Mouse (Mus musculus) spleen, adult 2 months (tissue): Measurements from ENCODE around the gene Rab6a. TPM values are rescaled to one million over a fixed set of nuclear protein-coding genes. Genes with fewer than 3 reads are reported as not detected.
"Not testable (repeated sequence)": the region's sequence is repeated elsewhere in the genome, so short reads cannot be mapped to it uniquely, and the experiment has no call there.

ENCODE experiments used
- DNase-seq, 2 experiments: peaks; one replicate each; pipeline versions ENCODE4 v3.0.0 to v3.0.0-alpha.2; 2012 to 2021; ENCODE audit warnings: low spot score in 2 of 2, low read depth in 1 of 2
- H3K27ac ChIP-seq: fragments of 200-500 bp; 2 replicates; pipeline ENCODE4 v1.5.1; 2012; ENCODE audit warnings: low read length, inconsistent platforms; ENCODE audit not compliant: insufficient read depth
- H3K27me3 ChIP-seq: fragments of 200-500 bp; 2 replicates; pipeline ENCODE4 v1.6.1; 2012; ENCODE audit warnings: mild to moderate bottlenecking, moderate library complexity, low read length, inconsistent platforms; ENCODE audit not compliant: control insufficient read depth, insufficient read depth
- H3K36me3 ChIP-seq: fragments of 200-500 bp; 2 replicates; pipeline ENCODE4 v1.6.1; 2012; ENCODE audit warnings: mild to moderate bottlenecking, low read length, inconsistent platforms; ENCODE audit not compliant: control insufficient read depth, insufficient read depth
- H3K4me1 ChIP-seq: fragments of 200-500 bp; 2 replicates; pipeline ENCODE4 v1.6.1; 2011; ENCODE audit warnings: inconsistent platforms; ENCODE audit not compliant: control insufficient read depth, insufficient read depth, insufficient read length
- H3K4me3 ChIP-seq: fragments of 200-500 bp; 2 replicates; pipeline ENCODE4 v1.5.1; 2011; ENCODE audit warnings: mild to moderate bottlenecking, inconsistent platforms; ENCODE audit not compliant: insufficient read depth, insufficient read length; ENCODE audit errors: extremely low read depth
- CTCF ChIP-seq: fragments of 200-500 bp; IDR thresholded peaks from 2 replicates; pipeline ENCODE4 v1.5.1; 2011; ENCODE audit warnings: mild to moderate bottlenecking, inconsistent platforms; ENCODE audit not compliant: insufficient read depth, insufficient read length, insufficient replicate concordance; ENCODE audit errors: extremely low read depth
- POLR2A ChIP-seq: fragments of 200-500 bp; IDR thresholded peaks from 2 replicates; pipeline ENCODE4 v1.6.1; 2011; ENCODE audit warnings: low read depth, low read length, inconsistent platforms
- WGBS: fragments of 180-500 bp; shearing (Covaris S2); methylation state at CpG from one replicate; pipeline ENCODE4 v1.1.7; 2018; 5-methylcytosine and 5-hydroxymethylcytosine counted together
- polyA plus RNA-seq: library from polyadenylated mRNA; depleted of rRNA; stranded (reverse); fragments of >200 nt; gene quantifications from 2 replicates; pipeline ENCODE4 v1.2.3, GENCODE M21; 2012; rRNA removed

Gene Rab6a
- 12.3 and 24.3 TPM in 2 replicates for polyA plus RNA-seq

DNA sequence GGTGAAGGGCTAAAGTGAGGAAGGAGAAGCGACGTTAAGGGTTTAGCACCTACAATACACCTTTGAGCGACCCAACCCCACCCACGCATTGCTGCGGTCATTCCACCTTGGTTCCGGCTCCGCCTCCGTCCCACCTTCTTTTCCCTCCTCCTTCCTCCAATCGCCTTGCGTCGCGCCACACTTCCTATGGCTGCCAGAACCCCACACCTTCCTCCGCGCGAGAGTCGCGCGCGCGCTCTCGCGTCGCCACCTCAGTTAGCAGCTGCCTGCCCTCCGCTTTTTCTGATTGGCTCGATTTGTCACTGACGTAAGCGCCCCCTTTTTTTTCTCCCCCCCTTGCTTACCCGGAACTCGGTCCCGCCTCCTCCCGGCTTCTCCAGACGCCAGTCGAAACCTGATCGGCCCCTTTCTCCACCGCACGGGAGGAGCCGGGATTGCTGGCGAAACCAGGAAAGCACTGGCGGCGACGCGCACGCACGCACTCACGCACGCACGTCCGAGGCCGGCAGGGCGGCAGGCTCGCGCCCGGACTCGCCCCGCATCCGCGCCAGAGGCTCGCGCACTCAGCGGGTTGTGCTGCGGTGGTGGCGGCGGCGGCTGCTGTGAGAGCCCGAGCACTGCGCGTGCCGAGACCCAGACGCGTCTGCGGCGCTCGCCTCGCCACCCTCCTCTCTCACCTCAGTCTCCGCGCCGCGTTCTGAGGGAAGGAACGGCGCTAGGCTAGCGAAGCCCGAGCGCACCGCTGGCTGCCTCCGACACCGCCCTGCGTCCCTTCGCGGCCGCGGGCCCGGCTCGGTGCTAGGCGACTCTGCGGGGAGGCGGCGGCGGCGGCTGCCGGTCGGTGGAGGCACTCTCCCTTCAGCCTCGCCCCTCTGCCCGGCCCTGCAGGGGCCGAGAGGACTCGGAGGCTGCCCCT lies at the start of gene Rab6a:
Gene Rab6a (plus strand): TSS at position 197 of the 916 bp plus-strand sequence.
- DNase-seq = peak; percentile 93 to 97
- Histone ChIP-seq H3K4me3 (peak within 1 kb of the TSS; percentile 79), H3K4me1 (peaks cover 4% of the 10 kb centered on the region; the same call in 1 of the 2 replicates), H3K27me3 (no peaks in the 10 kb centered on the region), H3K27ac (peak within 1 kb of the TSS; percentile 83), H3K36me3 (no peaks in the 10 kb centered on the region)
- TF ChIP-seq CTCF = no peak
- peak; percentile 80 for TF ChIP-seq POLR2A
- under 1% methylated on average over 105 of the region's 105 CpGs for WGBS

- H3K27me3 ChIP-seq = no peaks in the 10 kb centered on the region
- H3K4me3 ChIP-seq = no peak overlapping the region
- TF ChIP-seq POLR2A = no peak
- no peak for TF ChIP-seq CTCF
- no peak overlapping the region for H3K27ac ChIP-seq
- DNase-seq = no peak
- peaks cover 2% of the 10 kb centered on the region; the same call in 1 of the 2 replicates for H3K36me3 ChIP-seq
- 81% methylated on average over 4 of the region's 4 CpGs for WGBS
- H3K4me1 ChIP-seq = no peaks in the 10 kb centered on the region
These were observed 47.9 kb upstream of the Rab6a start for GRCm38 (mm10) chr7:100559331-100559730.

- no peak for DNase-seq
- TF ChIP-seq POLR2A (no peak), CTCF (no peak)
- H3K4me1 ChIP-seq = no peaks in the 10 kb centered on the region
- H3K4me3 ChIP-seq = no peak overlapping the region
- 92% methylated on average over 11 of the region's 11 CpGs for WGBS
- H3K27me3 ChIP-seq = no peaks in the 10 kb centered on the region
- no peak overlapping the region for H3K27ac ChIP-seq
- peaks cover 2% of the 10 kb centered on the region; the same call in 1 of the 2 replicates for H3K36me3 ChIP-seq
These were observed 45.2 kb upstream of the Rab6a start for GRCm38 (mm10) chr7:100561861-100562587.

DNA sequence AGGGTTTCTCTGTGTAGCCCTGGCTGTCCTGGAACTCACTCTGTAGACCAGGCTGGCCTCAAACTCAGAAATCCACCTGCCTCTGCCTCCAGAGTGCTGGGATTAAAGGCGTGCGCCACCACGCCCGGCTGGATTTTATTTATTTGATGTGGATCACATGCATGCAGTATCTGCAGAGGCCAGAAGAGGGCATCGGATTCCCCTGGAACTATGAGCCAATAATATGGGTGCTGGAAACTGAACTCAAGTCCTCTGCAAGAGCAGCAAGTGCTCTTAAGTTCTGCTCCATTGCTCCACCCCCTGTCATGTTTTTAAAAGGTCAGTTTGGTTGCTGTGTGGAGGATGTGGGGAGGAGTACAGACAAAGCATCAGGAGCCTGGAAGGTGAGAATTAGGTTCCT lies 40.0 kb upstream of the Rab6a start:
- H3K4me1 ChIP-seq, DNase-seq, H3K36me3 ChIP-seq, H3K4me3 ChIP-seq, H3K27ac ChIP-seq, H3K27me3 ChIP-seq: not testable (repeated sequence)
- WGBS = 95% methylated on average over 5 of the region's 5 CpGs

GRCm38 (mm10) chr7:100569907-100570306 lies 37.3 kb upstream of the Rab6a start:
- no peak for TF ChIP-seq CTCF
- TF ChIP-seq POLR2A = no peak
- H3K27ac ChIP-seq = no peak overlapping the region

GRCm38 (mm10) chr7:100570930-100571715 lies 36.1 kb upstream of the Rab6a start:
- H3K27ac ChIP-seq = no peak overlapping the region
- 84% methylated on average over 3 of the region's 3 CpGs for WGBS

More at GRCm38 (mm10) chr7:100569907-100570306, 37.3 kb upstream of the Rab6a start:
- peaks cover 3% of the 10 kb centered on the region; the same call in 1 of the 2 replicates for H3K36me3 ChIP-seq
- no peak for DNase-seq
- no peaks in the 10 kb centered on the region for H3K27me3 ChIP-seq
- H3K4me3 ChIP-seq = no peak overlapping the region
- H3K4me1 ChIP-seq = no peaks in the 10 kb centered on the region

More at GRCm38 (mm10) chr7:100570930-100571715, 36.1 kb upstream of the Rab6a start:
- H3K27me3 ChIP-seq = no peaks in the 10 kb centered on the region
- H3K4me1 ChIP-seq = no peaks in the 10 kb centered on the region
- H3K36me3 ChIP-seq = peaks cover 3% of the 10 kb centered on the region; the same call in 1 of the 2 replicates
- no peak for DNase-seq
- TF ChIP-seq POLR2A (no peak), CTCF (no peak)
- no peak overlapping the region for H3K4me3 ChIP-seq
